Mouse (Mus musculus) kidney, postnatal 0 days (tissue): ENCODE data around the gene Smyd5. TPM values are rescaled to one million over a fixed set of nuclear protein-coding genes. Genes with fewer than 3 reads are reported as not detected.

Experiments
- ATAC-seq: fragments of 200-750 bp; cut with Nextera tagmentation; replicated peaks from 2 replicates; pipeline ENCODE4 v1.8.0; 2017; ENCODE audit warnings: low read depth, moderate number of reproducible peaks, moderate TSS enrichment, moderate library complexity; ENCODE audit not compliant: low FRiP score
- DNase-seq: peaks from one replicate; pipeline ENCODE4 v3.0.0-alpha.2; 2016; ENCODE audit warnings: low spot score
- H3K27ac ChIP-seq: fragments of 300-500 bp; sonication (generic); 2 replicates; pipeline ENCODE4 v1.5.1; 2014; ENCODE audit warnings: mild to moderate bottlenecking
- H3K27me3 ChIP-seq: fragments of 300-500 bp; sonication (generic); 2 replicates; pipeline ENCODE4 v1.6.1; 2014; ENCODE audit warnings: low read length, mixed read lengths; ENCODE audit not compliant: insufficient read depth
- H3K36me3 ChIP-seq: fragments of 300-500 bp; sonication (generic); 2 replicates; pipeline ENCODE4 v1.6.1; 2014; ENCODE audit warnings: low read length, mixed read lengths; ENCODE audit not compliant: insufficient read depth
- H3K4me1 ChIP-seq: fragments of 300-500 bp; sonication (generic); replicated peaks from 2 replicates; pipeline ENCODE4 v1.6.1; 2014; ENCODE audit warnings: antibody characterized with exemption, low read length, mixed read lengths; ENCODE audit not compliant: insufficient read depth
- H3K4me2 ChIP-seq: fragments of 300-500 bp; sonication (generic); 2 replicates; pipeline ENCODE4 v1.6.1; 2014; ENCODE audit warnings: mild to moderate bottlenecking, low read length, moderate library complexity, mixed read lengths
- H3K4me3 ChIP-seq: fragments of 300-500 bp; sonication (generic); replicated peaks from 2 replicates; pipeline ENCODE4 v1.5.1; 2014; ENCODE audit warnings: low read depth, low read length
- H3K9ac ChIP-seq: fragments of 300-500 bp; sonication (generic); 2 replicates; pipeline ENCODE4 v1.6.1; 2014; ENCODE audit warnings: low read depth, low read length
- H3K9me3 ChIP-seq: fragments of 300-500 bp; sonication (generic); replicated peaks from 2 replicates; pipeline ENCODE4 v1.6.1; 2016; ENCODE audit warnings: low read length, inconsistent platforms, mixed read lengths
- CTCF ChIP-seq: IDR thresholded peaks from 2 replicates; pipeline ENCODE4 v1.5.1; 2016; ENCODE audit warnings: antibody characterized with exemption, low read depth, mild to moderate bottlenecking, moderate library complexity
- WGBS: fragments of 180-500 bp; shearing (Covaris S2); extraction: QIAGEN DNeasy Blood & Tissue Kit; methylation state at CpG from one replicate; pipeline ENCODE4 v1.1.7; 2014; 5-methylcytosine and 5-hydroxymethylcytosine counted together
- polyA plus RNA-seq: library from polyadenylated mRNA; unstranded; fragments of >200 nt; fragmentation: Nextera tagmentation; extraction: Ambion mirVana; gene quantifications from 2 replicates; pipeline ENCODE4 v1.2.1, GENCODE M21; 2015

The Smyd5 gene
- polyA plus RNA-seq, 1 experiment from 2014 or later, result 34.6 TPM

GRCm38 (mm10) chr6:85491606-85492005 is 59.8 kb downstream of the Smyd5 start:
- no peak for DNase-seq
- 91% methylated on average over 3 of the region's 3 CpGs for WGBS

More at GRCm38 (mm10) chr6:85491606-85492005, 59.8 kb downstream of the Smyd5 start:
- Histone ChIP-seq H3K27ac (no peak overlapping the region), H3K4me3 (no peak overlapping the region), H3K9ac (no peak overlapping the region), H3K4me1 (no peaks in the 10 kb centered on the region), H3K4me2 (no peak overlapping the region), H3K27me3 (no peaks in the 10 kb centered on the region), H3K9me3 (no peaks in the 10 kb centered on the region), H3K36me3 (no peaks in the 10 kb centered on the region)
- no peak for TF ChIP-seq CTCF
- no peak for ATAC-seq

Other genes with a start within 250 kb of the Smyd5 start
- 36.5 and 40.2 TPM in 2 replicates for gene Emx1, start 244.6 kb upstream of the Smyd5 start, polyA plus RNA-seq
- 12.9 and 15.7 TPM in 2 replicates for gene Sfxn5, start 98.6 kb upstream of the Smyd5 start, polyA plus RNA-seq
- 21.0 and 21.2 TPM in 2 replicates for gene Rab11fip5, start 57.4 kb upstream of the Smyd5 start, polyA plus RNA-seq
- gene Noto, start 8.1 kb upstream of the Smyd5 start, polyA plus RNA-seq, result not detected in 2 replicates
- gene Cct7, start 19.5 kb downstream of the Smyd5 start, polyA plus RNA-seq, result 358 and 392 TPM in 2 replicates
- 37.3 and 40.2 TPM in 2 replicates for gene Pradc1, start 20.0 kb downstream of the Smyd5 start, polyA plus RNA-seq
- gene Fbxo41, start 71.0 kb downstream of the Smyd5 start, polyA plus RNA-seq, result 0.04 and 0.08 TPM in 2 replicates
- not detected in 2 replicates for gene Egr4, start 81.6 kb downstream of the Smyd5 start, polyA plus RNA-seq
- gene Alms1, start 155.5 kb downstream of the Smyd5 start, polyA plus RNA-seq, result 1.6 and 2.0 TPM in 2 replicates